Mouse (Mus musculus) limb, embryonic 15.5 days (tissue): ENCODE measurements around the gene Birc6. TPM values are rescaled to one million over a fixed set of nuclear protein-coding genes. Genes with fewer than 3 reads are reported as not detected.

Experiments used
- ATAC-seq: fragments of 200-750 bp; cut with Nextera tagmentation; 2 replicates; pipeline ENCODE4 v1.8.0; 2017; ENCODE audit warnings: low read depth, moderate TSS enrichment; ENCODE audit not compliant: insufficient number of reproducible peaks, low FRiP score, low TSS enrichment
- H3K27ac ChIP-seq: fragments of 300-500 bp; sonication (generic); 2 replicates; pipeline ENCODE4 v1.5.1; 2015; ENCODE audit warnings: moderate library complexity, mild to moderate bottlenecking, inconsistent platforms
- H3K27me3 ChIP-seq: fragments of 300-500 bp; sonication (generic); 2 replicates; pipeline ENCODE4 v1.6.1; 2015; ENCODE audit warnings: inconsistent platforms
- H3K36me3 ChIP-seq: fragments of 300-500 bp; sonication (generic); 2 replicates; pipeline ENCODE4 v1.6.1; 2015; ENCODE audit warnings: inconsistent platforms
- H3K4me1 ChIP-seq: fragments of 300-500 bp; sonication (generic); 2 replicates; pipeline ENCODE4 v1.6.1; 2015; ENCODE audit warnings: inconsistent platforms
- H3K4me2 ChIP-seq: fragments of 300-500 bp; sonication (generic); 2 replicates; pipeline ENCODE4 v1.6.1; 2015; ENCODE audit warnings: mild to moderate bottlenecking, inconsistent platforms
- H3K4me3 ChIP-seq: fragments of 300-500 bp; sonication (generic); 2 replicates; pipeline ENCODE4 v1.5.1; 2015; ENCODE audit warnings: mild to moderate bottlenecking, inconsistent platforms
- H3K9ac ChIP-seq: fragments of 300-500 bp; sonication (generic); 2 replicates; pipeline ENCODE4 v1.6.1; 2015; ENCODE audit warnings: inconsistent platforms
- H3K9me3 ChIP-seq: fragments of 300-500 bp; sonication (generic); 2 replicates; pipeline ENCODE4 v1.6.1; 2016; ENCODE audit warnings: inconsistent platforms
- WGBS: fragments of 180-500 bp; shearing (Covaris S2); methylation state at CpG from one replicate; pipeline ENCODE4 v1.1.7; 2015; 5-methylcytosine and 5-hydroxymethylcytosine counted together
- polyA plus RNA-seq: library from polyadenylated mRNA; unstranded; fragments of >200 nt; fragmentation: Nextera tagmentation; extraction: Ambion mirVana; gene quantifications from 2 replicates; pipeline ENCODE4 v1.2.1, GENCODE M21; 2015

Gene Birc6
- polyA plus RNA-seq, 1 experiment from 2014 or later: 82.5 TPM

GRCm38 (mm10) chr17:74569219-74569618 lies 41.1 kb downstream of the Birc6 start:
- WGBS: 92% methylated on average over 1 of the region's 1 CpGs
- no peaks in the 10 kb centered on the region for H3K4me1 ChIP-seq
- H3K27me3 ChIP-seq: no peaks in the 10 kb centered on the region
- H3K27ac ChIP-seq: no peak overlapping the region
- no peak for ATAC-seq
- no peak overlapping the region for H3K4me3 ChIP-seq
- peaks cover 25% of the 10 kb centered on the region for H3K36me3 ChIP-seq
- H3K9ac ChIP-seq: no peak overlapping the region
- H3K4me2 ChIP-seq: no peak overlapping the region
- no peaks in the 10 kb centered on the region for H3K9me3 ChIP-seq

GRCm38 (mm10) chr17:74570585-74570984 lies 42.5 kb downstream of the Birc6 start:
- WGBS: 70% methylated on average over 1 of the region's 1 CpGs
- Histone ChIP-seq H3K4me2 (no peak overlapping the region), H3K36me3 (peaks cover 26% of the 10 kb centered on the region), H3K4me3 (no peak overlapping the region), H3K27me3 (no peaks in the 10 kb centered on the region), H3K9me3 (no peaks in the 10 kb centered on the region), H3K4me1 (no peaks in the 10 kb centered on the region), H3K9ac (no peak overlapping the region), H3K27ac (no peak overlapping the region)
- no peak for ATAC-seq

- no peaks in the 10 kb centered on the region for H3K4me1 ChIP-seq
- H3K27ac ChIP-seq: no peak overlapping the region
- 54% methylated on average over 5 of the region's 5 CpGs for WGBS
- H3K27me3 ChIP-seq: no peaks in the 10 kb centered on the region
- H3K4me3 ChIP-seq: no peak overlapping the region
- H3K9ac ChIP-seq: no peak overlapping the region
- H3K9me3 ChIP-seq: no peaks in the 10 kb centered on the region
- H3K4me2 ChIP-seq: no peak overlapping the region
- peaks cover 37% of the 10 kb centered on the region for H3K36me3 ChIP-seq
- ATAC-seq: no peak
Measured at GRCm38 (mm10) chr17:74577173-74577572, 49.1 kb downstream of the Birc6 start.

- no peak for ATAC-seq
- H3K36me3 ChIP-seq: peaks cover 28% of the 10 kb centered on the region
Measured at GRCm38 (mm10) chr17:74579586-74579985, 51.5 kb downstream of the Birc6 start.

GRCm38 (mm10) chr17:74580738-74581137 lies 52.6 kb downstream of the Birc6 start:
- ATAC-seq: no peak
- Histone ChIP-seq H3K36me3 (peaks cover 27% of the 10 kb centered on the region), H3K4me1 (no peaks in the 10 kb centered on the region), H3K9ac (no peak overlapping the region), H3K4me2 (no peak overlapping the region), H3K9me3 (no peaks in the 10 kb centered on the region), H3K27me3 (no peaks in the 10 kb centered on the region), H3K27ac (no peak overlapping the region), H3K4me3 (no peak overlapping the region)
- WGBS: 80% methylated on average over 1 of the region's 1 CpGs

More at GRCm38 (mm10) chr17:74579586-74579985, 51.5 kb downstream of the Birc6 start:
- 81% methylated on average over 7 of the region's 7 CpGs for WGBS
- H3K27me3 ChIP-seq: no peaks in the 10 kb centered on the region
- H3K9me3 ChIP-seq: no peaks in the 10 kb centered on the region
- H3K4me3 ChIP-seq: no peak overlapping the region
- no peak overlapping the region for H3K27ac ChIP-seq
- no peak overlapping the region for H3K4me2 ChIP-seq
- no peak overlapping the region for H3K9ac ChIP-seq
- no peaks in the 10 kb centered on the region for H3K4me1 ChIP-seq

GRCm38 (mm10) chr17:74586768-74587167 lies 58.7 kb downstream of the Birc6 start:
- WGBS: 93% methylated on average over 3 of the region's 3 CpGs
- peaks cover 12% of the 10 kb centered on the region for H3K36me3 ChIP-seq
- H3K27me3 ChIP-seq: no peaks in the 10 kb centered on the region
- H3K4me3 ChIP-seq: no peak overlapping the region
- no peaks in the 10 kb centered on the region for H3K4me1 ChIP-seq
- no peak overlapping the region for H3K4me2 ChIP-seq
- H3K9me3 ChIP-seq: no peaks in the 10 kb centered on the region
- H3K9ac ChIP-seq: no peak overlapping the region
- no peak overlapping the region for H3K27ac ChIP-seq
- no peak for ATAC-seq

GRCm38 (mm10) chr17:74598908-74599307 lies 70.8 kb downstream of the Birc6 start:
- H3K9ac ChIP-seq: no peak overlapping the region
- H3K4me1 ChIP-seq: no peaks in the 10 kb centered on the region
- no peaks in the 10 kb centered on the region for H3K9me3 ChIP-seq
- 93% methylated on average over 9 of the region's 9 CpGs for WGBS
- H3K4me3 ChIP-seq: no peak overlapping the region
- H3K27ac ChIP-seq: no peak overlapping the region
- H3K27me3 ChIP-seq: no peaks in the 10 kb centered on the region
- H3K4me2 ChIP-seq: no peak overlapping the region
- peaks cover 59% of the 10 kb centered on the region for H3K36me3 ChIP-seq
- ATAC-seq: no peak

- H3K36me3 ChIP-seq: peaks cover 59% of the 10 kb centered on the region
- ATAC-seq: no peak
- no peak overlapping the region for H3K9ac ChIP-seq
- WGBS: 93% methylated on average over 2 of the region's 2 CpGs
- no peaks in the 10 kb centered on the region for H3K4me1 ChIP-seq
- no peak overlapping the region for H3K27ac ChIP-seq
- H3K9me3 ChIP-seq: no peaks in the 10 kb centered on the region
- H3K4me3 ChIP-seq: no peak overlapping the region
- H3K4me2 ChIP-seq: no peak overlapping the region
- H3K27me3 ChIP-seq: no peaks in the 10 kb centered on the region
Measured at GRCm38 (mm10) chr17:74599396-74599795, 71.3 kb downstream of the Birc6 start.

- Histone ChIP-seq H3K4me3 (no peak overlapping the region), H3K9ac (no peak overlapping the region), H3K9me3 (no peaks in the 10 kb centered on the region), H3K36me3 (peaks cover 57% of the 10 kb centered on the region), H3K27me3 (no peaks in the 10 kb centered on the region), H3K27ac (no peak overlapping the region), H3K4me2 (no peak overlapping the region), H3K4me1 (no peaks in the 10 kb centered on the region)
- 59% methylated on average over 1 of the region's 1 CpGs for WGBS
- no peak for ATAC-seq
Measured at GRCm38 (mm10) chr17:74601201-74601600, 73.1 kb downstream of the Birc6 start.

- H3K4me1 ChIP-seq: no peaks in the 10 kb centered on the region
- no peak overlapping the region for H3K9ac ChIP-seq
- 62% methylated on average over 3 of the region's 3 CpGs for WGBS
- peaks cover 55% of the 10 kb centered on the region for H3K36me3 ChIP-seq
- H3K27ac ChIP-seq: no peak overlapping the region
- H3K4me3 ChIP-seq: no peak overlapping the region
- no peaks in the 10 kb centered on the region for H3K9me3 ChIP-seq
- H3K4me2 ChIP-seq: no peak overlapping the region
- no peak for ATAC-seq
- no peaks in the 10 kb centered on the region for H3K27me3 ChIP-seq
Measured at GRCm38 (mm10) chr17:74630798-74631197, 102.7 kb downstream of the Birc6 start.

GRCm38 (mm10) chr17:74642445-74642844 lies 114.3 kb downstream of the Birc6 start:
- no peaks in the 10 kb centered on the region for H3K9me3 ChIP-seq
- no peak overlapping the region for H3K9ac ChIP-seq
- no peak for ATAC-seq
- H3K4me1 ChIP-seq: no peaks in the 10 kb centered on the region
- peaks cover 65% of the 10 kb centered on the region for H3K36me3 ChIP-seq
- no peak overlapping the region for H3K4me2 ChIP-seq
- H3K4me3 ChIP-seq: no peak overlapping the region
- H3K27ac ChIP-seq: no peak overlapping the region
- no peaks in the 10 kb centered on the region for H3K27me3 ChIP-seq

GRCm38 (mm10) chr17:74658362-74658761 lies 130.3 kb downstream of the Birc6 start:
- Histone ChIP-seq H3K36me3 (peaks cover 54% of the 10 kb centered on the region), H3K4me2 (no peak overlapping the region), H3K4me3 (no peak overlapping the region), H3K9me3 (no peaks in the 10 kb centered on the region), H3K9ac (no peak overlapping the region), H3K27me3 (no peaks in the 10 kb centered on the region), H3K4me1 (no peaks in the 10 kb centered on the region), H3K27ac (no peak overlapping the region)
- 96% methylated on average over 3 of the region's 3 CpGs for WGBS
- ATAC-seq: no peak

GRCm38 (mm10) chr17:74668010-74668409 lies 139.9 kb downstream of the Birc6 start:
- Histone ChIP-seq H3K4me3 (no peak overlapping the region), H3K36me3 (peaks cover 49% of the 10 kb centered on the region), H3K27ac (no peak overlapping the region), H3K4me1 (no peaks in the 10 kb centered on the region), H3K4me2 (no peak overlapping the region), H3K9ac (no peak overlapping the region), H3K9me3 (no peaks in the 10 kb centered on the region), H3K27me3 (no peaks in the 10 kb centered on the region)
- ATAC-seq: no peak
- WGBS: no CpG with 5 or more reads among the region's 1 CpGs
